Mouse (Mus musculus) heart, embryonic 16.5 days (tissue): ENCODE measurements around the gene Dhrs4. TPM values are rescaled to one million over a fixed set of nuclear protein-coding genes. Genes with fewer than 3 reads are reported as not detected.
A peak's percentile ranks its signal among the peaks of the same experiment; 100 is the strongest.

ENCODE experiments used
- ATAC-seq: fragments of 200-750 bp; cut with Nextera tagmentation; replicated peaks from 2 replicates; pipeline ENCODE4 v1.8.0; 2017; ENCODE audit warnings: moderate number of reproducible peaks; ENCODE audit not compliant: insufficient read depth, low FRiP score; ENCODE audit errors: extremely low read depth
- H3K27ac ChIP-seq: fragments of 300-500 bp; sonication (generic); 2 replicates; pipeline ENCODE4 v1.5.1; 2014; ENCODE audit warnings: mild to moderate bottlenecking, low read length, control low read depth, moderate library complexity
- H3K27me3 ChIP-seq: fragments of 300-500 bp; sonication (generic); 2 replicates; pipeline ENCODE4 v1.6.1; 2014; ENCODE audit warnings: low read length, mixed read lengths; ENCODE audit not compliant: control insufficient read depth, insufficient read depth
- H3K36me3 ChIP-seq: fragments of 300-500 bp; sonication (generic); 2 replicates; pipeline ENCODE4 v1.6.1; 2014; ENCODE audit not compliant: control insufficient read depth, insufficient read depth
- H3K4me1 ChIP-seq: fragments of 300-500 bp; sonication (generic); 2 replicates; pipeline ENCODE4 v1.6.1; 2014; ENCODE audit warnings: low read length, mixed read lengths; ENCODE audit not compliant: control insufficient read depth, insufficient read depth
- H3K4me2 ChIP-seq: fragments of 300-500 bp; sonication (generic); 2 replicates; pipeline ENCODE4 v1.6.1; 2014; ENCODE audit warnings: low read depth, mild to moderate bottlenecking, control low read depth, low read length
- H3K4me3 ChIP-seq: fragments of 300-500 bp; sonication (generic); 2 replicates; pipeline ENCODE4 v1.5.1; 2014; ENCODE audit warnings: mild to moderate bottlenecking, control low read depth, low read length
- H3K9ac ChIP-seq: fragments of 300-500 bp; sonication (generic); 2 replicates; pipeline ENCODE4 v1.6.1; 2014; ENCODE audit warnings: low read length, control low read depth
- H3K9me3 ChIP-seq: fragments of 300-500 bp; sonication (generic); replicated peaks from 2 replicates; pipeline ENCODE4 v1.6.1; 2016; ENCODE audit warnings: low read length; ENCODE audit not compliant: control insufficient read depth
- WGBS: fragments of 180-500 bp; shearing (Covaris S2); extraction: QIAGEN DNeasy Blood & Tissue Kit; methylation state at CpG from one replicate; pipeline ENCODE4 v1.1.7; 2014; 5-methylcytosine and 5-hydroxymethylcytosine counted together
- polyA plus RNA-seq: library from polyadenylated mRNA; unstranded; fragments of >200 nt; fragmentation: Nextera tagmentation; extraction: Ambion mirVana; gene quantifications from 2 replicates; pipeline ENCODE4 v1.2.1, GENCODE M21; 2015

Gene Dhrs4
- polyA plus RNA-seq, 1 experiment from 2014 or later: 67.2 TPM

GRCm38 (mm10) chr14:55459796-55460195, 18.8 kb upstream of the Dhrs4 start:
- Histone ChIP-seq H3K27ac (no peak overlapping the region), H3K36me3 (no peaks in the 10 kb centered on the region), H3K9me3 (peaks cover 3% of the 10 kb centered on the region; the same call in 1 of the 2 replicates), H3K4me3 (no peak overlapping the region), H3K4me1 (no peaks in the 10 kb centered on the region), H3K9ac (no peak overlapping the region), H3K27me3 (no peaks in the 10 kb centered on the region), H3K4me2 (no peak overlapping the region)
- ATAC-seq: no peak
- WGBS: 61% methylated on average over 4 of the region's 4 CpGs

GRCm38 (mm10) chr14:55460297-55460696, 18.3 kb upstream of the Dhrs4 start:
- no peaks in the 10 kb centered on the region for H3K4me1 ChIP-seq
- 65% methylated on average over 10 of the region's 10 CpGs for WGBS
- no peak for ATAC-seq
- no peak overlapping the region for H3K4me2 ChIP-seq
- H3K36me3 ChIP-seq: no peaks in the 10 kb centered on the region
- peaks cover 3% of the 10 kb centered on the region; the same call in 1 of the 2 replicates for H3K9me3 ChIP-seq
- no peak overlapping the region for H3K9ac ChIP-seq
- no peak overlapping the region for H3K27ac ChIP-seq
- no peaks in the 10 kb centered on the region for H3K27me3 ChIP-seq
- no peak overlapping the region for H3K4me3 ChIP-seq

- ATAC-seq: no peak
- no peak overlapping the region for H3K9ac ChIP-seq
- no peak overlapping the region for H3K4me2 ChIP-seq
- WGBS: 35% methylated on average over 4 of the region's 4 CpGs
- H3K36me3 ChIP-seq: no peaks in the 10 kb centered on the region
- no peaks in the 10 kb centered on the region for H3K4me1 ChIP-seq
- no peak overlapping the region for H3K4me3 ChIP-seq
- no peaks in the 10 kb centered on the region for H3K9me3 ChIP-seq
- no peaks in the 10 kb centered on the region for H3K27me3 ChIP-seq
- H3K27ac ChIP-seq: no peak overlapping the region
Measured at GRCm38 (mm10) chr14:55461757-55462156, 16.8 kb upstream of the Dhrs4 start.

- WGBS: 63% methylated on average over 4 of the region's 4 CpGs
- Histone ChIP-seq H3K27ac (no peak overlapping the region), H3K9me3 (no peaks in the 10 kb centered on the region), H3K4me1 (0 out of 2 replicates have a peak, but pooled peaks cover 6% of the 10 kb centered on the region), H3K4me2 (no peak overlapping the region), H3K9ac (no peak overlapping the region), H3K4me3 (no peak overlapping the region), H3K36me3 (no peaks in the 10 kb centered on the region), H3K27me3 (0 out of 2 replicates have a peak, but pooled peaks cover 2% of the 10 kb centered on the region)
- no peak for ATAC-seq
Measured at GRCm38 (mm10) chr14:55466481-55466880, 12.1 kb upstream of the Dhrs4 start.

GRCm38 (mm10) chr14:55467108-55467507, 11.4 kb upstream of the Dhrs4 start:
- no peak overlapping the region for H3K4me3 ChIP-seq
- no peak overlapping the region for H3K9ac ChIP-seq
- H3K4me1 ChIP-seq: 0 out of 2 replicates have a peak, but pooled peaks cover 6% of the 10 kb centered on the region
- H3K4me2 ChIP-seq: no peak overlapping the region
- no peak overlapping the region for H3K27ac ChIP-seq
- no peaks in the 10 kb centered on the region for H3K9me3 ChIP-seq
- WGBS: 54% methylated on average over 7 of the region's 7 CpGs
- ATAC-seq: no peak
- no peaks in the 10 kb centered on the region for H3K36me3 ChIP-seq
- H3K27me3 ChIP-seq: 0 out of 2 replicates have a peak, but pooled peaks cover 2% of the 10 kb centered on the region

- no peak overlapping the region for H3K4me2 ChIP-seq
- no peak overlapping the region for H3K4me3 ChIP-seq
- ATAC-seq: no peak
- 60% methylated on average over 2 of the region's 2 CpGs for WGBS
- no peaks in the 10 kb centered on the region for H3K9me3 ChIP-seq
- H3K4me1 ChIP-seq: 0 out of 2 replicates have a peak, but pooled peaks cover 6% of the 10 kb centered on the region
- no peak overlapping the region for H3K9ac ChIP-seq
- H3K27me3 ChIP-seq: 0 out of 2 replicates have a peak, but pooled peaks cover 2% of the 10 kb centered on the region
- no peak overlapping the region for H3K27ac ChIP-seq
- no peaks in the 10 kb centered on the region for H3K36me3 ChIP-seq
Measured at GRCm38 (mm10) chr14:55468301-55468741, 10.2 kb upstream of the Dhrs4 start.

GRCm38 (mm10) chr14:55469041-55469440, 9.5 kb upstream of the Dhrs4 start:
- no peaks in the 10 kb centered on the region for H3K9me3 ChIP-seq
- 68% methylated on average over 2 of the region's 2 CpGs for WGBS
- ATAC-seq: no peak
- no peaks in the 10 kb centered on the region for H3K36me3 ChIP-seq
- H3K27ac ChIP-seq: no peak overlapping the region
- no peak overlapping the region for H3K9ac ChIP-seq
- H3K4me1 ChIP-seq: 0 out of 2 replicates have a peak, but pooled peaks cover 6% of the 10 kb centered on the region
- H3K4me3 ChIP-seq: no peak overlapping the region
- 0 out of 2 replicates have a peak, but pooled peaks cover 2% of the 10 kb centered on the region for H3K27me3 ChIP-seq
- no peak overlapping the region for H3K4me2 ChIP-seq

GRCm38 (mm10) chr14:55469821-55470220, 8.7 kb upstream of the Dhrs4 start:
- no peak overlapping the region for H3K9ac ChIP-seq
- ATAC-seq: no peak
- 83% methylated on average over 6 of the region's 6 CpGs for WGBS
- H3K27me3 ChIP-seq: 0 out of 2 replicates have a peak, but pooled peaks cover 2% of the 10 kb centered on the region
- no peaks in the 10 kb centered on the region for H3K9me3 ChIP-seq
- H3K36me3 ChIP-seq: no peaks in the 10 kb centered on the region
- H3K4me3 ChIP-seq: no peak overlapping the region
- 0 out of 2 replicates have a peak, but pooled peaks cover 6% of the 10 kb centered on the region for H3K4me1 ChIP-seq
- no peak overlapping the region for H3K27ac ChIP-seq
- H3K4me2 ChIP-seq: no peak overlapping the region

- 0 out of 2 replicates have a peak, but pooled peaks cover 6% of the 10 kb centered on the region for H3K4me1 ChIP-seq
- 0 out of 2 replicates have a peak, but pooled peaks cover 2% of the 10 kb centered on the region for H3K27me3 ChIP-seq
- WGBS: 5% methylated on average over 10 of the region's 10 CpGs
- no peak for ATAC-seq
- peak overlapping the region; percentile 11 for H3K4me2 ChIP-seq
- no peak overlapping the region for H3K4me3 ChIP-seq
- no peaks in the 10 kb centered on the region for H3K36me3 ChIP-seq
- H3K27ac ChIP-seq: no peak overlapping the region
- no peaks in the 10 kb centered on the region for H3K9me3 ChIP-seq
- no peak overlapping the region for H3K9ac ChIP-seq
Measured at GRCm38 (mm10) chr14:55470806-55471205, 7.8 kb upstream of the Dhrs4 start.
